Mouse (Mus musculus) small intestine, adult 2 months (tissue): ENCODE measurements around the gene Tspan12. TPM values are rescaled to one million over a fixed set of nuclear protein-coding genes. Genes with fewer than 3 reads are reported as not detected.

Experiments used
- H3K27ac ChIP-seq: fragments of 200-500 bp; 2 replicates; pipeline ENCODE4 v1.5.1; 2012; ENCODE audit warnings: low read depth, low read length, control low read depth, inconsistent platforms; ENCODE audit not compliant: insufficient read depth
- H3K27me3 ChIP-seq: fragments of 200-500 bp; 2 replicates; pipeline ENCODE4 v1.6.1; 2012; ENCODE audit warnings: mild to moderate bottlenecking, moderate library complexity, low read length, inconsistent platforms; ENCODE audit not compliant: control insufficient read depth, insufficient read depth
- H3K36me3 ChIP-seq: fragments of 200-500 bp; 2 replicates; pipeline ENCODE4 v1.6.1; 2012; ENCODE audit warnings: mild to moderate bottlenecking, low read length, control low read depth, inconsistent platforms; ENCODE audit not compliant: control insufficient read depth, insufficient read depth
- H3K4me1 ChIP-seq: fragments of 200-500 bp; 2 replicates; pipeline ENCODE4 v1.6.1; 2012; ENCODE audit warnings: low read length, inconsistent platforms, mixed read lengths; ENCODE audit not compliant: control insufficient read depth, insufficient read depth, insufficient read length
- H3K4me3 ChIP-seq: fragments of 200-500 bp; 2 replicates; pipeline ENCODE4 v1.5.1; 2012; ENCODE audit warnings: low read depth, mild to moderate bottlenecking, control low read depth, inconsistent platforms, low read length, moderate library complexity
- CTCF ChIP-seq: fragments of 200-500 bp; IDR thresholded peaks from 2 replicates; pipeline ENCODE4 v1.5.1; 2012; ENCODE audit warnings: low read depth, mild to moderate bottlenecking, control low read depth, inconsistent platforms, low read length, moderate library complexity, mixed read lengths; ENCODE audit not compliant: insufficient replicate concordance, insufficient read length; ENCODE audit errors: extremely low read depth
- POLR2A ChIP-seq: fragments of 200-500 bp; IDR thresholded peaks from 2 replicates; pipeline ENCODE4 v1.6.1; 2012; ENCODE audit warnings: low read depth, mild to moderate bottlenecking, control low read depth, inconsistent platforms, low read length, moderate library complexity
- WGBS: fragments of 180-500 bp; shearing (Covaris S2); methylation state at CpG from one replicate; pipeline ENCODE4 v1.1.7; 2018; 5-methylcytosine and 5-hydroxymethylcytosine counted together
- polyA plus RNA-seq: library from polyadenylated mRNA; depleted of rRNA; stranded (reverse); fragments of >200 nt; gene quantifications from 2 replicates; pipeline ENCODE4 v1.2.3, GENCODE M21; 2012

Gene Tspan12
- polyA plus RNA-seq, 1 experiment, result 1.3 TPM

DNA sequence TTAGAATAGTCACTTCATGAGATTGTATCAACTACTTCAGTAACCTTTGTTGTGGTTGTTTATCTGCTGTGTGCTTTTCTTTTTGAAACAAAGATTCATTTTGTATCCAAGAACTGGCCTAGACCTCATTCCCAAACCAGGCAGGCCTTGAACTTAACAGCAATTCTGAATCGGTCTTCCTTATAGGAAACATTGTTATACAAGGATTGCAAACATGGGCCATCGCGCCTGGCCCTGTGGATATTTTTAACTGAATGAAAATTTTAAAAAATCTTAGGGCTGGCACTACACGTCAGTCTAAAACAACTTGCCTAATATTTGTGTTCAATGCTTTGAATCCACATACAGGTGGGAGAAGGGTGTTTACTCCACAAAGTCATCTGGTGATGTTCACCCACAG is 3.5 kb downstream of the Tspan12 start:
- Histone ChIP-seq H3K27me3 (no peaks in the 10 kb centered on the region), H3K27ac (no peak overlapping the region), H3K36me3 (no peaks in the 10 kb centered on the region; the same call in 1 of the 2 replicates), H3K4me1 (peaks cover 2% of the 10 kb centered on the region), H3K4me3 (no peak overlapping the region)
- TF ChIP-seq POLR2A (no peak), CTCF (no peak)
- WGBS, result 90% methylated on average over 4 of the region's 4 CpGs

- Histone ChIP-seq H3K4me1 (peaks cover 8% of the 10 kb centered on the region; the same call in 1 of the 2 replicates), H3K27me3 (no peaks in the 10 kb centered on the region), H3K36me3 (no peaks in the 10 kb centered on the region), H3K27ac (no peak overlapping the region), H3K4me3 (no peak overlapping the region)
- TF ChIP-seq CTCF, result no peak
- no peak for TF ChIP-seq POLR2A
- 12% methylated on average over 9 of the region's 9 CpGs for WGBS
These were observed 12.1 kb downstream of the Tspan12 start for GRCm38 (mm10) chr6:21839976-21840775.

GRCm38 (mm10) chr6:21839244-21839814 is 13.0 kb downstream of the Tspan12 start:
- no peak overlapping the region for H3K27ac ChIP-seq
- peaks cover 8% of the 10 kb centered on the region; the same call in 1 of the 2 replicates for H3K4me1 ChIP-seq
- H3K36me3 ChIP-seq, result peaks cover 1% of the 10 kb centered on the region; the same call in 1 of the 2 replicates
- 44% methylated on average over 10 of the region's 10 CpGs for WGBS
- no peaks in the 10 kb centered on the region for H3K27me3 ChIP-seq
- TF ChIP-seq CTCF, result no peak
- no peak for TF ChIP-seq POLR2A
- no peak overlapping the region for H3K4me3 ChIP-seq

DNA sequence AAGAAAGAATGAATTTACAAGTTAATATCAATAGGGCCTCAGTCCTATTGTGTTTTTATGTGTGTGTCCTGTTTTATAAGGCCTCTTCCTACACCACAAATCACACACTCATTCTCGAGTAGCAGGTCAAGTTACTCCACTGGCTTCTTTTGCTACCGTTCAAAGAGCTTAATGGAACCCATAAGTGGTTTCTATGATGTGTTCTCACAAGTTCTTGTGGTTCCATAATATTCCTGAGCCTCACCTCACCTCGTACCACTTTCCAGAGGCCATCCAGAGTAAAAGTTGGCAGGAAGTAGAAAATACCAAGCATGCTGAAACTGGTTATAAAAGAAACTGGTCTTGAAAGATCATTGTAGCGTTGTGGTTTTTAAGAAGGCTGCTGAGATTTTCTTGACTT is 18.8 kb downstream of the Tspan12 start:
- H3K36me3 ChIP-seq, result peaks cover 2% of the 10 kb centered on the region; the same call in 1 of the 2 replicates

DNA sequence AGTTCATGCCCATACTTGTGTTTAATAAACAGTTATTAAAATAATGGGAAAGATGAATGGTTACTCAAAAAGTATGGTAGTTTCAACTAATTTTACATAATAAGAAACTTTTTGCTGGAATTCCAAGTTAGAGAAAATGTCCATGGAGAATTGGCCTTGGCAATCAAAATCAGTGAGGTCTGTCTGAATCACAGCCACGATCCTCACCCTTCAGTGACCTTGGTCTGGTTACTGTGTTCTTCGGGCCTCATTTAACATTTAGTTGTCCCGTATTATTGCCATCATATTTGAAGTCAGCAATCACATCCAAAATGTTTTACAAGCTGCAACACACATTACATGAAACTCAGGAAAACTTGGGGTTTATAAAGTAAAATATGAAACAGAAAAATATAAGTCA is 20.4 kb downstream of the Tspan12 start:
- peaks cover 2% of the 10 kb centered on the region; the same call in 1 of the 2 replicates for H3K36me3 ChIP-seq
- TF ChIP-seq POLR2A, result no peak
- no peak for TF ChIP-seq CTCF
- no peak overlapping the region for H3K4me3 ChIP-seq
- H3K27me3 ChIP-seq, result no peaks in the 10 kb centered on the region
- H3K4me1 ChIP-seq, result peaks cover 10% of the 10 kb centered on the region; the same call in 1 of the 2 replicates
- 81% methylated on average over 3 of the region's 3 CpGs for WGBS
- no peak overlapping the region for H3K27ac ChIP-seq

More for the DNA sequence above, 18.8 kb downstream of the Tspan12 start:
- 90% methylated on average over 4 of the region's 4 CpGs for WGBS
- no peak overlapping the region for H3K4me3 ChIP-seq
- peaks cover 4% of the 10 kb centered on the region; the same call in 1 of the 2 replicates for H3K4me1 ChIP-seq
- TF ChIP-seq POLR2A (no peak), CTCF (no peak)
- H3K27me3 ChIP-seq, result no peaks in the 10 kb centered on the region
- no peak overlapping the region for H3K27ac ChIP-seq

DNA sequence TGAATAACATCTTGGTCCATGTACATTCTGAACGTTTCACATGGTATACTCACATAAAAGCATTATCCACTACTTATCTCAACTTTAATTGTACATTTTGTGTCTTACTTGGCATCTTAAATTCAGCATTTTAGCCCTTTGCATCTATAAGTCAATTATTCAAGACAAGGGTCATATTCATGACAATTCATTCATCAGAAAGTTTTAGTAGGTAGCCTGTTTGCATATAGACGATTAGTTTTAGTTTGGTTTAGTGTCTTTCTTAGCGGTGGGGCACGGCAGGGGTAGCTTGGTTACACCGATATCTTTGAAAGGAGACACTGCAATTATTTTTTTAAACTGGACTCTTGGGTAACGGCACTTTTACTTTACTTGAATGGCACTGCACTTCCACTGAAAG is 21.4 kb downstream of the Tspan12 start:
- Histone ChIP-seq H3K27ac (no peak overlapping the region), H3K4me3 (no peak overlapping the region), H3K4me1 (peaks cover 10% of the 10 kb centered on the region; the same call in 1 of the 2 replicates), H3K36me3 (peaks cover 2% of the 10 kb centered on the region; the same call in 1 of the 2 replicates), H3K27me3 (no peaks in the 10 kb centered on the region)
- TF ChIP-seq POLR2A, result no peak
- TF ChIP-seq CTCF, result no peak
- WGBS, result 83% methylated on average over 6 of the region's 6 CpGs

GRCm38 (mm10) chr6:21829930-21830329 is 22.4 kb downstream of the Tspan12 start:
- 72% methylated on average over 7 of the region's 7 CpGs for WGBS
- H3K27me3 ChIP-seq, result no peaks in the 10 kb centered on the region
- TF ChIP-seq CTCF (no peak), POLR2A (no peak)
- no peak overlapping the region for H3K27ac ChIP-seq
- peaks cover 2% of the 10 kb centered on the region; the same call in 1 of the 2 replicates for H3K36me3 ChIP-seq
- peaks cover 10% of the 10 kb centered on the region; the same call in 1 of the 2 replicates for H3K4me1 ChIP-seq
- no peak overlapping the region for H3K4me3 ChIP-seq
